Mouse (Mus musculus) heart, postnatal 0 days (tissue): ENCODE measurements around the gene Exosc6. TPM values are rescaled to one million over a fixed set of nuclear protein-coding genes. Genes with fewer than 3 reads are reported as not detected.
"Not testable (repeated sequence)": the region's sequence is repeated elsewhere in the genome, so short reads cannot be mapped to it uniquely, and the experiment has no call there.

ENCODE experiments used
- ATAC-seq: fragments of 200-750 bp; cut with Nextera tagmentation; 2 replicates; pipeline ENCODE4 v1.8.0; 2017; ENCODE audit warnings: low read depth, moderate number of reproducible peaks, moderate library complexity; ENCODE audit not compliant: insufficient read depth
- DNase-seq: peaks from one replicate; pipeline ENCODE4 v3.0.0-alpha.2; 2016; ENCODE audit warnings: low spot score
- H3K27ac ChIP-seq: fragments of 300-500 bp; sonication (generic); 2 replicates; pipeline ENCODE4 v1.5.1; 2014; ENCODE audit warnings: low read depth, mild to moderate bottlenecking
- H3K27me3 ChIP-seq: fragments of 300-500 bp; sonication (generic); 2 replicates; pipeline ENCODE4 v1.6.1; 2014; ENCODE audit warnings: low read length, mixed read lengths; ENCODE audit not compliant: control insufficient read depth, insufficient read depth
- H3K36me3 ChIP-seq: fragments of 300-500 bp; sonication (generic); replicated peaks from 2 replicates; pipeline ENCODE4 v1.6.1; 2014; ENCODE audit warnings: low read length, mixed read lengths; ENCODE audit not compliant: control insufficient read depth, insufficient read depth
- H3K4me1 ChIP-seq: fragments of 300-500 bp; sonication (generic); 2 replicates; pipeline ENCODE4 v1.6.1; 2014; ENCODE audit warnings: antibody characterized with exemption; ENCODE audit not compliant: control insufficient read depth, insufficient read depth
- H3K4me2 ChIP-seq: fragments of 300-500 bp; sonication (generic); 2 replicates; pipeline ENCODE4 v1.6.1; 2014; ENCODE audit warnings: low read depth, mild to moderate bottlenecking, low read length, moderate library complexity
- H3K4me3 ChIP-seq: fragments of 300-500 bp; sonication (generic); 2 replicates; pipeline ENCODE4 v1.5.1; 2014; ENCODE audit warnings: low read depth, low read length
- H3K9ac ChIP-seq: fragments of 300-500 bp; sonication (generic); replicated peaks from 2 replicates; pipeline ENCODE4 v1.6.1; 2014; ENCODE audit warnings: low read depth, low read length, mixed read lengths
- H3K9me3 ChIP-seq: fragments of 300-500 bp; sonication (generic); replicated peaks from 2 replicates; pipeline ENCODE4 v1.6.1; 2016; ENCODE audit warnings: low read length; ENCODE audit not compliant: control insufficient read depth
- CTCF ChIP-seq: IDR thresholded peaks from 2 replicates; pipeline ENCODE4 v1.5.1; 2016; ENCODE audit warnings: antibody characterized with exemption, control low read depth, low read depth
- EP300 ChIP-seq: IDR thresholded peaks from 2 replicates; pipeline ENCODE4 v1.6.1; 2016; ENCODE audit warnings: antibody characterized with exemption, low read depth
- WGBS: fragments of 180-500 bp; shearing (Covaris S2); extraction: QIAGEN DNeasy Blood & Tissue Kit; methylation state at CpG from one replicate; pipeline ENCODE4 v1.1.7; 2014; 5-methylcytosine and 5-hydroxymethylcytosine counted together
- polyA plus RNA-seq: library from polyadenylated mRNA; unstranded; fragments of >200 nt; fragmentation: Nextera tagmentation; extraction: Ambion mirVana; gene quantifications from 2 replicates; pipeline ENCODE4 v1.2.1, GENCODE M21; 2015
- total RNA-seq: library from RNA; depleted of rRNA; stranded (reverse); fragments of >200 nt; gene quantifications from 2 replicates; pipeline ENCODE4 v1.2.3, GENCODE M21; 2014; ENCODE audit warnings: low replicate concordance

The Exosc6 gene
- total and polyA plus RNA-seq, 2 experiments from 2014 or later = 0.38 to 7.1 TPM

- TF ChIP-seq CTCF (no peak), EP300 (no peak)
- no peaks in the 10 kb centered on the region for H3K36me3 ChIP-seq
- no peaks in the 10 kb centered on the region for H3K27me3 ChIP-seq
- DNase-seq (no peak), ATAC-seq (no peak)
- no peak overlapping the region for H3K27ac ChIP-seq
- no peaks in the 10 kb centered on the region for H3K4me1 ChIP-seq
- 82% methylated on average over 3 of the region's 3 CpGs for WGBS
- H3K9ac ChIP-seq = no peak overlapping the region
- no peaks in the 10 kb centered on the region for H3K9me3 ChIP-seq
- H3K4me2 ChIP-seq = no peak overlapping the region
- H3K4me3 ChIP-seq = no peak overlapping the region
Observed at GRCm38 (mm10) chr8:111075926-111076325, 19.8 kb downstream of the Exosc6 start.

- Histone ChIP-seq H3K27me3 (no peaks in the 10 kb centered on the region), H3K4me2 (no peak overlapping the region), H3K36me3 (no peaks in the 10 kb centered on the region), H3K9me3 (no peaks in the 10 kb centered on the region), H3K4me3 (no peak overlapping the region), H3K27ac (no peak overlapping the region), H3K4me1 (no peaks in the 10 kb centered on the region), H3K9ac (no peak overlapping the region)
- DNase-seq = no peak
- no peak for ATAC-seq
- TF ChIP-seq CTCF (no peak), EP300 (no peak)
- 57% methylated on average over 5 of the region's 5 CpGs for WGBS
Observed at GRCm38 (mm10) chr8:111079461-111079860, 23.3 kb downstream of the Exosc6 start.

GRCm38 (mm10) chr8:111079861-111080271, 23.7 kb downstream of the Exosc6 start:
- no peak overlapping the region for H3K27ac ChIP-seq
- H3K9ac ChIP-seq = no peak overlapping the region
- H3K27me3 ChIP-seq = no peaks in the 10 kb centered on the region
- no peak for TF ChIP-seq EP300
- TF ChIP-seq CTCF = peak; percentile 58
- 26% methylated on average over 6 of the region's 6 CpGs for WGBS
- ATAC-seq (peak; percentile 55; the same call in 1 of the 2 replicates), DNase-seq (no peak)
- H3K36me3 ChIP-seq = no peaks in the 10 kb centered on the region
- H3K4me3 ChIP-seq = no peak overlapping the region
- no peaks in the 10 kb centered on the region for H3K9me3 ChIP-seq
- no peaks in the 10 kb centered on the region for H3K4me1 ChIP-seq
- no peak overlapping the region for H3K4me2 ChIP-seq

GRCm38 (mm10) chr8:111081580-111082258, 25.6 kb downstream of the Exosc6 start:
- Histone ChIP-seq H3K4me3 (no peak overlapping the region), H3K27me3 (no peaks in the 10 kb centered on the region), H3K27ac (no peak overlapping the region), H3K9me3 (no peaks in the 10 kb centered on the region), H3K36me3 (no peaks in the 10 kb centered on the region), H3K4me1 (no peaks in the 10 kb centered on the region), H3K9ac (no peak overlapping the region), H3K4me2 (no peak overlapping the region)
- ATAC-seq (no peak), DNase-seq (no peak)
- TF ChIP-seq EP300 = no peak
- TF ChIP-seq CTCF = no peak
- 59% methylated on average over 12 of the region's 12 CpGs for WGBS

- H3K36me3 ChIP-seq, ATAC-seq, DNase-seq, H3K4me2 ChIP-seq, H3K9me3 ChIP-seq, H3K4me3 ChIP-seq, H3K9ac ChIP-seq, H3K4me1 ChIP-seq, H3K27ac ChIP-seq, H3K27me3 ChIP-seq: not testable (repeated sequence)
- WGBS = 83% methylated on average over 5 of the region's 5 CpGs
Observed at GRCm38 (mm10) chr8:111083936-111084335, 27.8 kb downstream of the Exosc6 start.

GRCm38 (mm10) chr8:111090126-111090525, 34.0 kb downstream of the Exosc6 start:
- WGBS = 0% methylated on average over 2 of the region's 2 CpGs
- DNase-seq (peak; percentile 57), ATAC-seq (no peak)
- Histone ChIP-seq H3K9ac (no peak overlapping the region), H3K27me3 (no peaks in the 10 kb centered on the region), H3K4me2 (no peak overlapping the region), H3K27ac (no peak overlapping the region), H3K4me1 (no peaks in the 10 kb centered on the region), H3K9me3 (no peaks in the 10 kb centered on the region), H3K36me3 (no peaks in the 10 kb centered on the region), H3K4me3 (no peak overlapping the region)
- peak; percentile 87 for TF ChIP-seq CTCF
- TF ChIP-seq EP300 = no peak
